Mouse (Mus musculus) small intestine, adult 2 months (tissue): ENCODE measurements around the gene Tex36.

Experiments used
- CTCF ChIP-seq: fragments of 200-500 bp; IDR thresholded peaks from 2 replicates; pipeline ENCODE4 v1.5.1; 2012; ENCODE audit warnings: low read depth, mild to moderate bottlenecking, control low read depth, inconsistent platforms, low read length, moderate library complexity, mixed read lengths; ENCODE audit not compliant: insufficient replicate concordance, insufficient read length; ENCODE audit errors: extremely low read depth
- POLR2A ChIP-seq: fragments of 200-500 bp; IDR thresholded peaks from 2 replicates; pipeline ENCODE4 v1.6.1; 2012; ENCODE audit warnings: low read depth, mild to moderate bottlenecking, control low read depth, inconsistent platforms, low read length, moderate library complexity

DNA sequence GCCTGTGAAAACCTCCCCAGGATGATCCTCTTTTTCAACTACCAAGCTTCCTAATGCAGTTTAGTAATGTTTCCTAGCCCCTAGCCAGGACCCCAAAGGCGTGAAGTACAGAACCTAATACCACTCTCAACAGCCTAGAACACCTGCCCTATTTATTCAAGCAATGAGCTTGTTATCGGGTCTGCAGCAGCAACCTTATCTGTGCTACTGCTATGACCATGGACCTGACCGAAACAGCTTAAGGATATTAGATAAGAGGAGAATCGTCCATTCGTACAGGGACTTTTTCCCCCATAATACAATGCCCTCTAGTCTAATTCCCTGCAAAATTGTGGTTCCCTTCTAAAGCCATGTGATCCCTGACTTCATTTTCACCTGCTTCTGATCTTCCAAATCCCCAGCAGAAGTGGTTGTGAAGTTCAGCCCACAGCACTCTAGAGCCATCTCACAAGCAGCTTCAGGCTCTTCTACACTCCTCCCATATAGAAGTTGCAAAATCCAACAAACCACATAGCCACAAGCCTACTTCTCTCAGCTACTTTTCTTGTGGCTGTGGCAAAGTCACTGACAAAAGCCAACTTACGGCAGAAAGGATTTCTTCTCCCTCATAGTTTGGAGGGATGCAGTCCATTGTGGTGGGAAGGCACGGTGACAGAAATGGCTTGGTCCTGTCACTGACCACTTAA, 49.5 kb downstream of the Tex36 start:
- TF ChIP-seq CTCF = no peak
- no peak for TF ChIP-seq POLR2A
